Mouse (Mus musculus) olfactory bulb, adult 2 months (tissue): ENCODE data around the gene Olfr435. TPM values are rescaled to one million over a fixed set of nuclear protein-coding genes. Genes with fewer than 3 reads are reported as not detected.

Source experiments
- H3K27ac ChIP-seq: fragments of 200-500 bp; 2 replicates; pipeline ENCODE4 v1.5.1; 2012; ENCODE audit warnings: low read depth, low read length; ENCODE audit not compliant: insufficient read depth
- H3K4me1 ChIP-seq: fragments of 200-500 bp; 2 replicates; pipeline ENCODE4 v1.6.1; 2012; ENCODE audit warnings: low read length; ENCODE audit not compliant: control insufficient read depth, insufficient read depth
- H3K4me3 ChIP-seq: fragments of 200-500 bp; 2 replicates; pipeline ENCODE4 v1.5.1; 2012; ENCODE audit warnings: mild to moderate bottlenecking, low read depth, low read length, moderate library complexity; ENCODE audit not compliant: insufficient read depth
- CTCF ChIP-seq: fragments of 200-500 bp; IDR thresholded peaks from 2 replicates; pipeline ENCODE4 v1.5.1; 2012; ENCODE audit warnings: low read depth, mild to moderate bottlenecking, low read length, moderate library complexity; ENCODE audit not compliant: insufficient read depth
- POLR2A ChIP-seq: fragments of 200-500 bp; IDR thresholded peaks from 2 replicates; pipeline ENCODE4 v1.6.1; 2012; ENCODE audit warnings: mild to moderate bottlenecking, low read depth, low read length, moderate library complexity; ENCODE audit not compliant: insufficient read depth
- WGBS: fragments of 180-500 bp; shearing (Covaris S2); methylation state at CpG from one replicate; pipeline ENCODE4 v1.1.7; 2018; 5-methylcytosine and 5-hydroxymethylcytosine counted together
- polyA plus RNA-seq: library from polyadenylated mRNA; stranded (reverse); fragments of >200 nt; gene quantifications from 2 replicates; pipeline ENCODE4 v1.2.4, GENCODE M21; 2012; ENCODE audit warnings: low replicate concordance; ENCODE audit not compliant: missing spikeins, insufficient read depth, insufficient read length

The Olfr435 gene
- polyA plus RNA-seq = not detected in 2 replicates

DNA sequence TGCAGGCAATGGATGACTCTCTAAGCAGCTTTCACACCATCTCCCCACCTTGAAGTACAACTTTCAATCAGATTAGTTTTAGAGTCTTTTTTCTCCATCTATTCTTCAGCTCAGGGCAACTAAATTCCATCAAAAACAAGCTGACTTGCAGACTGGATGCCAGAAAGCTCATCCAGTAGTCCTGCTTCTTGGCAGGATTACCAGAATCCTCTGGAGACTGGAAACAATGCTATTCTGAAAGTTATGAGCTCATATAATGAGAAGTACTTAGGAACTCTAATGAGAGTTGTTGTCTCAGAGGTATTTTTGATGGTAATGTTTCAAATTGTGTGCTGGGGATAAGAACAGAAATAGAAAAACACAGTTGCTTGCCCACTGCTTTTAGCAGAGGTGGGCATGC is at the start of gene Olfr435:
Olfr435 (plus strand) TSS at position 366 of the 400 bp plus-strand sequence.
- TF ChIP-seq POLR2A = no peak
- TF ChIP-seq CTCF = no peak
- no peak within 1 kb of the TSS for H3K27ac ChIP-seq
- H3K4me1 ChIP-seq = no peaks in the 10 kb centered on the region
- no peak within 1 kb of the TSS for H3K4me3 ChIP-seq

DNA sequence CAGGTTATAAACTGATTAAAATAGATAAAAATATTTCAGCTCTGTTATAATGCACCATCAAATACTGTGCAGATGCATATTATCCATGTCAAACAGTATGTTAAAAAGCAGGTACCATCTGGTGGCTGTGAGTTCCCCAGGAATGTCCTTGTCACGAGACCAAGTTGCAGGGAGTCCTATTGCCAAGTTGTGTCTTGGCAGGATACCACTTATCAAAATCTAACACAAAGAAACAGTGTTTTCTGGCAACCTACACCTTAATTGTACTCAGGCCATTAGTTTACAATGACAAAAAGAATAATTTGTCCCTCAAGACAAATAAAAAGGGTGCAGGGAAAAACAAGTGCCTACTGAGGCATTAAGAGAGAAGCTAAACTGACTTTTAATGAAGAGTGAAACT is 37.4 kb upstream of the Olfr435 start:
- 60% methylated on average over 1 of the region's 1 CpGs for WGBS
- Histone ChIP-seq H3K4me3 (no peak overlapping the region), H3K27ac (no peak overlapping the region), H3K4me1 (no peaks in the 10 kb centered on the region)
- TF ChIP-seq POLR2A = no peak
- no peak for TF ChIP-seq CTCF

GRCm38 (mm10) chr6:43162982-43163381 is 34.0 kb upstream of the Olfr435 start, which contains the start of gene Olfr437:
TSS of gene Olfr437 (plus strand) at chr6:43163282.
- 68% methylated on average over 3 of the region's 3 CpGs for WGBS
- H3K4me3 ChIP-seq = no peak within 1 kb of the TSS
- TF ChIP-seq POLR2A = no peak
- TF ChIP-seq CTCF = no peak
- no peak within 1 kb of the TSS for H3K27ac ChIP-seq
- H3K4me1 ChIP-seq = no peaks in the 10 kb centered on the region

- Histone ChIP-seq H3K4me1 (no peaks in the 10 kb centered on the region), H3K4me3 (no peak overlapping the region), H3K27ac (no peak overlapping the region)
- TF ChIP-seq POLR2A = no peak
- TF ChIP-seq CTCF = no peak
- WGBS = 92% methylated on average over 4 of the region's 4 CpGs
Observed at GRCm38 (mm10) chr6:43167246-43167645, 29.7 kb upstream of the Olfr435 start.

GRCm38 (mm10) chr6:43171840-43172239 is 25.1 kb upstream of the Olfr435 start, which contains the start of gene Olfr13:
TSS of gene Olfr13 (plus strand) at chr6:43172140.
- Histone ChIP-seq H3K4me3 (no peak within 1 kb of the TSS), H3K27ac (no peak within 1 kb of the TSS), H3K4me1 (no peaks in the 10 kb centered on the region)
- TF ChIP-seq CTCF (no peak), POLR2A (no peak)
- 82% methylated on average over 4 of the region's 4 CpGs for WGBS

DNA sequence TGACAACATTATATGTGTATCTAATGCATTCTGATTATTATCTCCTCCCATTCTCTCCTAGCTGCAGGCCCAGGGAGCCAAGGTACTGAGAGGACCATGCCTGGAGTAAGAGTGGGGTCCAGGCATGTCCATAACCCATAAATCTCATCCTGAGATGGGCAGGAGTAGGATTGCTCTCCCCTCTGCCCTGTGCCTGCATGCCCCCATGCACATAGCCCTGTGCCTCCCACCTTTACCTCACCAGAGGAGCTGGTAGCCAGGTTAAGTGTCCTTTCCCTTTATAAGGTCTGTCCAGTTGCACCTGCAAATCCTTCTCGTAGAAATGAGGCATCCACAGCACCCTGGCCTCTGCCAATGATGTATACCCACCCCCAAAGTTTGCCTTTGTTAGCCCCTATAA is 18.8 kb upstream of the Olfr435 start:
- no peak overlapping the region for H3K4me3 ChIP-seq
- 77% methylated on average over 1 of the region's 1 CpGs for WGBS
- no peak for TF ChIP-seq CTCF
- no peak for TF ChIP-seq POLR2A
- H3K4me1 ChIP-seq = no peaks in the 10 kb centered on the region
- no peak overlapping the region for H3K27ac ChIP-seq

DNA sequence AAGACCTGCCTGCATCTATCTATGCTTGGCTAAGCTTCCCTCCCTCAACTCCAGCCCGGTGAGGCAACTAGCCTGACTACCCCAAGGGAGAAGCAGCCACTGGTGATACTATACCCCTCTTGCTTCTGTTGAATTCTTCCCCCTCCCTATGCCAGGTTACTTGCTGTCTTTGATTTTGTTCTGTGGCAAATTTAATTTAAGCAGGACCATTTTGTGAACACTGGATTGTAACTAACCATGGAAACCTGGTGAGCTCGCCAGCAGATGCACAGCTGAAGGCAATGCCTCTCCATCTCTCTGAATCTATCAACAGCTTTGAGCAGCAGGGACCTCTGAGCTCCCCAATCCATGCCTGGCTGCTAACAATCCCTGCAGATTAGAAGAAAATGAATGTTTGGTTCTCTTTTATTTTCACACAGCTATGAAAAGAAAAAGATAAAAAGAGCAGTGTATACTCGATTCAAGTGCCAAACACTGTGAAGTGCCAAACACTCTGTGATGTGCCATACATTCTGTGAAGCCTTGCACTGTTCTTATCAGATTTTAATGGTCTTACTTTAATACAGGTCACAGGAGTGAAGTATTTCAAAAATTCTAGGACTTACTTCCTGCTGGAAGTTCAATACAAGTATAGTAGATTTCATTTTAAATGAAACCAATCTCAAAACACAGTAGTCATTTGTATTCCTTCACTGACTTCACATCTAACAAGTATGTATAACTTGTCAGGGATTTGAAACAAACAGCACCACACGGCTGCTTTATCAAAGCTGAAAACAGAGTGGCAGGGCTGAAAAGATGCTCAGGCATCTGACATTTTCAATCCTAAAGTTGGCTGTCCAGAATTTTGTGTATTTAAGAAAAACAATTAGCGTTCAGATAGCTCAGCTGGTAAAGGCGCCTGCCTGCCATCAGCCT is 18.1 kb upstream of the Olfr435 start:
- Histone ChIP-seq H3K27ac (no peak overlapping the region), H3K4me3 (no peak overlapping the region), H3K4me1 (no peaks in the 10 kb centered on the region)
- WGBS = 49% methylated on average over 6 of the region's 6 CpGs
- no peak for TF ChIP-seq POLR2A
- no peak for TF ChIP-seq CTCF

- Histone ChIP-seq H3K27ac (no peak overlapping the region), H3K4me1 (no peaks in the 10 kb centered on the region), H3K4me3 (no peak overlapping the region)
- WGBS = 91% methylated on average over 3 of the region's 3 CpGs
- no peak for TF ChIP-seq CTCF
- no peak for TF ChIP-seq POLR2A
Observed at GRCm38 (mm10) chr6:43190986-43191385, 6.0 kb upstream of the Olfr435 start.

- Histone ChIP-seq H3K4me1 (no peaks in the 10 kb centered on the region), H3K27ac (no peak overlapping the region), H3K4me3 (no peak overlapping the region)
- 83% methylated on average over 3 of the region's 3 CpGs for WGBS
- TF ChIP-seq CTCF (no peak), POLR2A (no peak)
Observed at GRCm38 (mm10) chr6:43198094-43198493, 1.1 kb downstream of the Olfr435 start.
